Mouse (Mus musculus) hematopoietic stem cell, adult 5-6 weeks (primary cell): ENCODE measurements around the gene Ms4a1. TPM values are rescaled to one million over a fixed set of nuclear protein-coding genes. Genes with fewer than 3 reads are reported as not detected.

ENCODE experiments used
- ATAC-seq, 2 experiments: fragments of 125-278 bp in 1 of 2; replicated peaks in 1 of 2; 2 replicates each; pipeline ENCODE4 v1.8.0; 2016 to 2017; ENCODE audit warnings: inconsistent platforms in 2 of 2, mild to moderate bottlenecking in 2 of 2, moderate number of reproducible peaks in 2 of 2, low read depth in 1 of 2, moderate TSS enrichment in 1 of 2; ENCODE audit not compliant: low FRiP score in 2 of 2, poor library complexity in 2 of 2, severe bottlenecking in 2 of 2, insufficient read depth in 1 of 2, low TSS enrichment in 1 of 2
- total RNA-seq: library from RNA; stranded (forward); fragments of 172-1452, 232-1000 nt; gene quantifications from 2 replicates; pipeline ENCODE4 v1.2.3, GENCODE M21; 2017

Ms4a1 gene
- total RNA-seq, 1 experiment from 2014 or later: not detected

GRCm38 (mm10) chr19:11234921-11235735 lies 30.9 kb downstream of the Ms4a1 start:
- no peak for ATAC-seq

DNA sequence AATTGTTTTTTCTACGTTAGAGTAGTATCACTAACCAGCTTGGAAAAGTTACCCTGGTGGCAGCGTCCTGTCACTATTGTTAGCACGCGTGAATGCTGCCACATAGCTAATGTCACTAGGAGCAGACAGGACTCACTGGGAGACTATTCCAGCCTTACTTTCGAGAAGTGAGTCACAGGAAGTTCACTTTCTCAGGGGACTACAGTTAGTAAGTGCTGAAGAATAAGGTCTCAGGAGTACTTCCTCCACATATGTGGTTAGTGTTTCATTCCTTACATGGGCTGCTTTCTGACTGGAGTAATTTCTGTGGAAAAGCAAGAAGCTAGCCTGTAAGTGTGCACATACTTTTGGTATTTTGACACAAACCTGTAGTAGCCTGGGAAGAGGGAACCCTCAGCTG lies 31.8 kb downstream of the Ms4a1 start:
- no peak for ATAC-seq

DNA sequence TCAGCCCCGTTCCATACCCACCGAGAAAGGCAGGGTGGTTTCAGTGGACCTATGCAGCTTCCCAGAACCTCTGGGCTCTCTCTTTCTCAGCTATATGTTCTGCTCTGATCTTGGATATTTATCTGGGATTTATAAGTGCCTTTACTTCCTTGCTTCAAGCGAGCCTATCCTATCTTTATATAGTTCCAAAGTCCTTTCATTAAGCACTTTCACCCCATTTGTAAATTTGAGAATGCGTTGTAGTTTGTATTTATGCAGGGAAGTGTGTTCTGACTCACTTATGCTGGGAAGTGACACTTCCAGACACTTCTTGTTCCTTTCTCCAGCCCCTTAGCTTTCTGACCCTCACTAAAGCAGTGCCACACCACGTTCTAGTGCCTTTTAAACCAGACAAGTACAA lies 33.7 kb downstream of the Ms4a1 start, which contains the start of gene Ms4a12:
Gene Ms4a12 (minus strand): TSS at position 101 of the 400 bp plus-strand sequence.
- no peak for ATAC-seq

Other genes with a start within 250 kb of the Ms4a1 start
- gene Ms4a18, start 248.2 kb downstream of the Ms4a1 start, total RNA-seq: not detected in 2 replicates
- 0.55 TPM in 1 of 2 replicates, not detected in the other for gene Ms4a8a, start 185.1 kb downstream of the Ms4a1 start, total RNA-seq
- gene 1700017D01Rik, start 135.4 kb downstream of the Ms4a1 start, total RNA-seq: not detected in 2 replicates
- gene 1700025F22Rik, start 100.9 kb downstream of the Ms4a1 start, total RNA-seq: not detected in 2 replicates
- not detected in 2 replicates for gene Ms4a13, start 69.5 kb downstream of the Ms4a1 start, total RNA-seq
- not detected in 2 replicates for gene Ms4a12, start 33.8 kb downstream of the Ms4a1 start, total RNA-seq
- not detected in 2 replicates for gene Ms4a5, start 17.6 kb upstream of the Ms4a1 start, total RNA-seq
- not detected in 2 replicates for gene Ms4a14, start 48.2 kb upstream of the Ms4a1 start, total RNA-seq
- 2.8 TPM in 1 of 2 replicates, not detected in the other for gene Ms4a7, start 69.9 kb upstream of the Ms4a1 start, total RNA-seq
- gene Ms4a4a, start 109.3 kb upstream of the Ms4a1 start, total RNA-seq: not detected in 2 replicates
- gene Ms4a4c, start 138.5 kb upstream of the Ms4a1 start, total RNA-seq: 10.5 and 14.1 TPM in 2 replicates
- gene Ms4a4b, start 177.3 kb upstream of the Ms4a1 start, total RNA-seq: 1.1 and 4.7 TPM in 2 replicates
- gene Ms4a6c, start 203.1 kb upstream of the Ms4a1 start, total RNA-seq: 23.6 and 32.0 TPM in 2 replicates
- gene Gm8369, start 219.7 kb upstream of the Ms4a1 start, total RNA-seq: 0.69 and 11.6 TPM in 2 replicates